Mouse (Mus musculus) CD4-positive, CD25-positive, alpha-beta regulatory T cell, adult 4 months (primary cell): ENCODE measurements around the gene Alpl. TPM values are rescaled to one million over a fixed set of nuclear protein-coding genes. Genes with fewer than 3 reads are reported as not detected.

Source experiments
- ATAC-seq: one replicate; pipeline ENCODE4 v1.8.0; 2017
- polyA plus RNA-seq, 2 experiments: library from polyadenylated mRNA; unstranded; fragments of 100-300 nt; shearing (Covaris generic); gene quantifications; one replicate each; pipeline ENCODE4 v1.2.1; 2017

Gene Alpl
- polyA plus RNA-seq, 2 experiments from 2014 or later, result 1.5 to 2.8 TPM

DNA sequence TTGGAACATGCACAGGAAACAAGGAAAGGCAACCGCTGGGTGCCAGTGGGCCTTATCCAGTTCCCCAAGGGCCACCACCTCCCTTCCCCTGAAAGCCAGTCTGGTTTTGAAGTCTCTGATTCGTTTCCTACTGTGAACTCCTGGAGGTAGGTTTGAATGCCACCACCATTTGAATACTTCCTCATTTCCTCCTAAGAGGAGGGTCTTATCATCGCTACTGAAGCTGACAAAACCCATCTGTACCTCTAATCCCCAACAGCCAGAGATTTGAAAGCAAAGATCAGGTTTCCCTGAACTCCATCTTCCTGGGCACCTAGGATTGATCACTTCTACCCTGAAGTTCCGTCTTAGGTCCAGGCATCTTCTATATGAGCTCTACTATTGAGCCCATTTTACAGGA lies 854 bp upstream of the Alpl start:
- ATAC-seq, result no peak

DNA sequence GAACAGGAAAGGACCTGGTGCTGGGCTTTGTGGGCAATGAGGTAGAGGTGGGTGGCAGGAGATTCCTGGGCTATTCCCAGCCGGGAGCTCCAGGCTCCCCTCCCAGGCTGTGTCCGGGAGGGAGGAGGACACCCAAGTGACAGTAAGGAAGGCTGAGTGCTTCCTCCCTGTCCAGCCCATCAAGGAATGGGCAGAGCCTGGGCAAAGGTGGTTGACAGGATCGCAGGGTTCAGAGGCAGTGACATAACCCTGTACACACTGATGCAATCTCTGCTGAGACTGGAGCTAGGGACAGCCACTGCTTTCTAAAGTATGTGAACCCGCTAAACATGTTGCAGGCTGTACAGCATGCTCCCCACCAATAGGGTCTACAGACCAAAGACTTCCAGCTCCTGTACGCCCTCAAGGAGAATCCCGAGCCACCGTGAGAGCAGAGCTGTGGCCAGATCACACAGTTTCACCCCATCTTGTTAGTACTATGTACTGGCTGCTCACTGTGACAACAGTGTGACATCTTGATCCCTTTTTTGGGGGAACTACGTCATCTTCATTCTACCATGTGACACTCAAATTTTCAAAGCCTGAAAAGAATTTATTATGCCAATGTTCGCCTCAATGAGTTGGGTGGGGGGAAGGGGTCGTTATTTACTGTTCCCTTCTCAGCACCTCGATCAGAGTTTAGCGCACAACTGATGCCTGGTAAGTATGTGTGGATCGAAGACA lies 1.8 kb downstream of the Alpl start:
- no peak for ATAC-seq

DNA sequence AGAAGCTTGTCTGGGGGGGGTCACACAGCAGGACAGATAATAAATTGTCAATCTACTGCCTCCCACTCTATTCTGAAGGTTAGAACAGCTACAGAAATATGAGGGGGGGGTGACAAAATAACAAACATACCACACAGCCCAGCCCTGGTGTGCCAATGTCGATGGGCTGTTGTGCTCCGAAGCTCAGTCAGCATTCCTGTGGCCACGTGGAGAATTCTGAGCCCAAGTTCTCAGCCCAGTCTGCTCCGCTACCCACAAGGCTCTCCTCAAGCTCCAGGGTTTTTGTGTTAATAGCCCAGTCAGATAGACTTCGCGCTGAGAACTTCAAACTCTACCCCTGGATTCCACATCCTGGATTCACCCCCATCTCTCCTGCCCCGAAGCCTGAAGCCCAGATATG lies 2.6 kb downstream of the Alpl start:
- no peak for ATAC-seq

DNA sequence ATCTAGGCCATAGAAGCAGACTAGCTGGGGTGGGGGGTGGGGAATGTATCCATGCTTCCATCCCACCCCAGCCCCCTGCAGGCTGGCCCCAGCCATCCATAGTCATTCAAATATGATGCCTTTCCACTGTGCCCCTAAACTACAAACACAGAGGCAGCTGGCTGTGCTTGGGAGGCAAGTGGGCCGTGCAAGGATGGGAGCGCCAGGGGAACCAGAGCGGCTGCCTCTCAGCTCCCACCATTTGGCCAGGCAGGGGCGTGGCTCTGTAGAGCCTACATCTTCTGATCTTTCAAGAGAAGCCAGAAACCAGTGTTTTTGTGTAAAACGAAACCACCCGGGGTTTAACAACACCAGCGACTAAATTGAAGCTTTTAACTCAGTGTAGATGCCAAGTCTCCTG lies 4.7 kb downstream of the Alpl start:
- no peak for ATAC-seq

GRCm38 (mm10) chr4:137790981-137791380 lies 5.2 kb downstream of the Alpl start:
- ATAC-seq, result no peak

GRCm38 (mm10) chr4:137788511-137789049 lies 7.6 kb downstream of the Alpl start:
- no peak for ATAC-seq

DNA sequence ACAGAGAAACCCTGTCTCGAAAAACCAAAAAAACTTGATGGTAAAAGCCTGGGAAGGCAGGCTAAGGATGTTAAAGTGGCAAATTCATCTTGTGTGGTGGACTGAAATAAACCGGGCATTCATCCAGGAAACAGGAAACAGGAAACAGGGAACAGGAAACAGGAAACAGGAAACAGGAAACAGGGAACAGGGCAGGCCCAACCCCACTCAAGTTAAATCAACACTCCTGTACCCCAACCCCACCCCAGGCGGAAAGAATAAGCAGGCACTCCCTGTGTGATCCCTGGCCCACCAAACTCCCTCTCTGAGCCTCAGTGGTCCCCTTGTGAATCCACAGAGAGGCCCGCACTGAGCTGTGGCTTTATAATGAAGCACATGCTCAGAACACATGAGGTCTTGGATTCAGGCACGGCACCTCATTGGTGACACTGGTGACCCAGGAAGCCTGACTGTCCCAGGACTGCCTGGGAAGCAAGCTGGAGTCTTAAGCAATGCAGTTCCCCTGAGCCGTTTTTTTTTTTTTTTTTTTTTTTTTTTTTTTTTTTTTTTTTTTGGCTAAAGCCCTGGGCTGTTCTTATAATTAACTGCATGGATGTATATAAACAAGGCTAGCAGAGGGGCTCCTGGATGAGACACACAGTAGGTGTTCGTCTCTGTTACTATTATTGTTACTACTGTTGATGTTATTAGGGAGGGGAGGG lies 8.4 kb downstream of the Alpl start:
- no peak for ATAC-seq

DNA sequence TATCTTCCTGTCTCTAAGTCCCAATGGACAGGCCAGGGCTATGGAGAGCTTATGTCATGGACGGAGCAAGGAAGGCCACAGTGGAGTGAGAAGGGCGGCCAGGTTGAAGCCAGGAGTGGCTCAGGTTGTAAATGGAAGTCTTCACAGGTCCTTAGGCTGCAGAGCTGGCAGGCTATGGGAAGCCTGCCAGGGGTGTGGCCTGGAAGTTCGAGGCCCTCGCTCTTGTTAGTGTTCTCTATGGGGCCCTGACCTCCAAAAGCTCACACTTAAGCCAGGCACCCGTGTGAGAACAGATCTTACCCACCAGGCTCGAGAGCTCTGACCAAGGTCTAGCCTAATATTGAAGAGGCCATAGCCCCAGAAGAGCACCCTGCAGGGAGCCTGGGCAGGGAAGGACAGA lies 9.7 kb downstream of the Alpl start:
- ATAC-seq, result no peak

- no peak for ATAC-seq
These were observed 10.9 kb downstream of the Alpl start for GRCm38 (mm10) chr4:137785270-137785669.

DNA sequence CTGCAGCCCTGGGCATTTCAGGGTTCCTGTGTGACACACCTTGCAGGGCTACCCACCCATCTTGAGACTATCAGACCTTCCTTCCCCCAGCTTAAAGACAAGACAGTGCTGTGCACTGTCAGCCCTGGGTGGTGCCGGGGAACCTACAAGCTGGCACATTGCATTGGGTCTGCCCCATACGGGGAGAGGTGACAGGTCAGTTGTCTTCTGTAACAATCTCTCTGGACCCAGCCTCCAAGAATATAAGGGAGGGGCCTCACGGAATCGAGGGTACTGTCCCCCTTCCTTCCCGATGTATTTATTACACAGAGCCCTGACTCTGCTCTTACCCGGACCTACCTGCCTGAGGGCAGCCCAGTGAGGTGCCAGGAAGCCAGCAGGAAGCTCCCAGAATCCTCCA lies 11.4 kb downstream of the Alpl start:
- ATAC-seq, result no peak

DNA sequence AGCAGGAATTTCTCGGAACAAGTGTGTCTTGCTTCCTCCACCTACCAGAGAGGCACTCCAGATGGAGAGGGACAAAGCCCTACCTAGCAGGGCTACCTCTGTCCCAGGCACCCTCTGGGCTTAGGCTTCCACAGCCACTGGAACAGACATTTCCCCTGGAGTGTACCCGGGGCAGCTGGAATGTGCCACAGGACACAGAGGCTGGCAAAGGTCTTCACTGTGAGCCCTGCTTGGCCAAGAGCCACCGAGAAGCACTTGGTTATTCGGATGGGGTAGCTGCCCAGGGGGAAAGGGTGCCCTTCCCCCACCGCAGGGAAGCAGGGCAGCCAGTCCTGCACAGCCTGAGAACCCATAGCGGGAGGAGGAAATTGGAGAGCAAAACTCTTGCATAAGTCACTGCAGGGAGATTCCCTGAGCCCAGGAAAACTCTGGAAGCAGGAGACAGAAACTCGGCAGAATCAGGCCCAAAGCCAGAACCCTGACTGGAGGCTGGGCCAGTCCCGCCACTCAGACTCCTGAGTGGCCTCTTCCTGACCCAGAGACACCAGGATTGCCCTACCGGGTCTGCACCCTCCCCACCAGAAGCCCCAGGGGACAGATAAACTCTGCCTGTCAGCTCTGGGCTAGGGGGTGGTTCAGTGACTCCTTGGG lies 12.5 kb downstream of the Alpl start:
- no peak for ATAC-seq

DNA sequence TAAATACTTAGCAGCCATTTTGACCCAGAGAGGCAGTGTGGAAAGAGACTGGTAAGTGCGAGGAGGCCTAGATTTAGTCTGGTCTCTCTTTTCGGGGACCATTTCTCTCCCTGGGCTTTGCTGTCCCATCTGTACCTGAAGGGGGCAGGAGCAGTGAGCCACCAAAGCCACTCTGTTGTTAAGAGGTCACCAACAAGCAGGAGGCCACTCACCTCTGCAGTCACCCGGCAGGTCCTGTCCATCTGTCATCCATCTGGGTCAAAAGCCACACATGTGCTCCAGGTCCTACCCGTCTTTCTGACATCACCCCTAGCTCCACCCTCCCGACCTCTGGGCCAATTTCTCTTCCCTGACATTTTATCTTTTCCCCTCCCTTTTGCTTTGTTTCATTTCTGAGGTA lies 14.2 kb downstream of the Alpl start:
- no peak for ATAC-seq

GRCm38 (mm10) chr4:137780986-137781385 lies 15.2 kb downstream of the Alpl start:
- ATAC-seq, result no peak

DNA sequence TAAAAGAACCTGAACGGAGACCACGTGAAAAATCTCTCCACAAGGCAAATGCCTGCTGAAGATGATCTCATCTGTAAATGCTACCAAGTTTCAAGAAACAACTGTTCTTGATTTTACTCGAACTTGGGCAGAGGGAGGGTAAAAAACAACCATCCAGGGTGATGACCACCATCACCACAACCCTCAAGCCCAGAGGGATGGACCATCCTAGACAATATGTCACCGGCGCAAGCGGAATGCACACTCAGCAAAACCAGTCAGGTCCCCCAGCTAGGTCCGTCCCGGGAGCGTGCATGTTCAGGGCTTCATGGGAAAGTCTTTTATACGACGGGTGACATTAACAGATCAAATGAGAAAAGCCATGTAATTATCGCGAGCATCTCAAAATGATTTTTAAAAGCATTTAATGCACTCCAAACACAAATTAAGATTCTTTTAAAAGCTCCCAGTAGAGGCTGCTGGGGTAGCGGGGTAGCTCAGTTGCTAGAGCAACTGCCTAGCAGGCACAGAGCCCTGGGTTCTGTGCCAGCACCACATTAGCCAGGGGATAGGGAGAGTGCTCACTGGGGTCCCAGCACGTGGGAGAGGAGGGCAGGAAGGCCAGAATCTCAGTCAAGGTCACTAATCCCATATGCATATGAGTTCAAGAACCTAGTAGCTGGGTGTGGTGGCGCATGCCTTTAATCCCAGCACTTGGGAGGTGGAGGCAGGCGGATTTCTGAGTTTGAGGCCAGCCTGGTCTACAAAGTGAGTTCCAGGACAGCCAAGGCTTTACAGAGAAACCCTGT lies 17.6 kb downstream of the Alpl start:
- ATAC-seq, result no peak

GRCm38 (mm10) chr4:137777866-137778265 lies 18.3 kb downstream of the Alpl start:
- ATAC-seq, result no peak

DNA sequence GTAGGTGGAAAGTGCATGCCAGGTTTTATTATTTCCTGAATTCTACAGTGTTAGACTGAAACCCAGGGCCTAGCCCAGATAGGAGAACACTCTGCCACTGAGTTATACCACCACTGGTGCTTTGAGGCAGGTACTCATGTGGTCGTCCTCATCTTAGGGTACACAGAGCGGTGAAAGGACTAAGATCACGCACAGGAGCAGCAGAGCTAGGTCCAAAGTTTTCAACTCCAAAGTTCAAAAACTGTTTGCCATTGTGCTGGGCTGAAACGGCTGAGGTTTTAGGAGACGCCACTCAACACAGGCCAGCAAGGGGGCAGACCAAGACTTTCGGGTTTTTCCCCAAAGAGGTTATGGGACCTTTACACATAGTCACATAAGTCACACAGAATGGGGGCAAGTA lies 21.7 kb downstream of the Alpl start:
- no peak for ATAC-seq

- no peak for ATAC-seq
These were observed 22.2 kb downstream of the Alpl start for GRCm38 (mm10) chr4:137774013-137774412.

DNA sequence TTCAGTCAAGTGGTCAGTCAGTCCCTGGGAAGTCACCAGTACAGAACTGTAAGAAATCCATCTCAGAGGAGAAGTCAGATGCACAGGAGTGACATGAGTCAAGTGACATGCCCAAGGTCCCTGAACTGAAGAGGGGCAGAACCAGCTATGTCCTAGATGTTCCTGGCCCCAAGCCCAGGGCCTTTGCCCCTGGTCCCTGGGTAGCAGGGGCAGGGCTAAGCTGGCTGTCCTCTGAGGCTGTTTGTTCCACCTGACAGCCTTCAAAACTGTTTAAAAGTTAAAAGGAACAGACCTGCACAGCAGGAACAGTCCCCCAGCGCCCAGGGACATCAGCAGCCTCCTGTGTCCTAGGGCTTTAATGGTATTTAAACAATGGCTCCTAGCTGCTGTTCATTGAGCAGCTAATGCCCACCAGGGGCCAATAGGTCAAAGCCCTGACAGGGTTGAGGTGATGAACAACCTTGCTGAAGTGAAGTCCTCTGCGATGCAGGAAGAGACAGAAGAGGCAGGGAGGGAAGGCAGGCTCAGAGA lies 22.8 kb downstream of the Alpl start:
- no peak for ATAC-seq

GRCm38 (mm10) chr4:137772438-137773056 lies 23.6 kb downstream of the Alpl start:
- ATAC-seq, result no peak

DNA sequence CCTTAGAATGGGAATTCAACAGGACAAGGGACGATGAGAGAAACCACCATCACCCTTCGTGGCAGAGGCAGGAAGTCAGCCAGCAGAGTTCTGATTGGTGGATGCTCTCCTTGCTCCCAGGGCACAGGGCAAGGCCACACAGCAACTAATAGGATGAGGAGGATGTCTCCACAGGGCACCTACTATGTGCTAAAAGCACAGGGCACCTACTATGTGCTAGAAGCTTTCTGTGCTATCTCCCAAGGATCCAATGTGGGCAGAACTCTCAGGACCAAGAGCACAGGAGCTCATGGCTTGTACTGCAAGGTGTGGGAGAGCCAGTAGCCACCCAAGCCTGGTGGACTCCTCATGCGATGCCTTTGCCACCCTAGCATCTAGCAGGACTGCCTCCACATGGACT lies 24.4 kb downstream of the Alpl start:
- ATAC-seq, result no peak

GRCm38 (mm10) chr4:137770901-137771612 lies 25.1 kb downstream of the Alpl start:
- no peak for ATAC-seq
